Mouse (Mus musculus) megakaryocyte, adult 5-6 weeks (primary cell): ENCODE results near the gene Dctn1. TPM values are rescaled to one million over a fixed set of nuclear protein-coding genes. Genes with fewer than 3 reads are reported as not detected.

Source experiments
- ATAC-seq: 2 replicates; pipeline ENCODE4 v1.8.0; 2016; ENCODE audit warnings: mild to moderate bottlenecking, inconsistent platforms; ENCODE audit not compliant: poor library complexity, severe bottlenecking
- total RNA-seq, 2 experiments: library from RNA; stranded (forward) in 1 of 2; stranded (reverse) in 1 of 2; fragments of 153-499, 151-499 nt in 1 of 2; fragments of 221-1000, 200-1000 nt in 1 of 2; gene quantifications; 2 replicates each; pipeline versions ENCODE4 v1.2.3 to v1.2.4; 2015 to 2017

Gene Dctn1
- total RNA-seq, 2 experiments from 2014 or later = 30.6 to 41.0 TPM

DNA sequence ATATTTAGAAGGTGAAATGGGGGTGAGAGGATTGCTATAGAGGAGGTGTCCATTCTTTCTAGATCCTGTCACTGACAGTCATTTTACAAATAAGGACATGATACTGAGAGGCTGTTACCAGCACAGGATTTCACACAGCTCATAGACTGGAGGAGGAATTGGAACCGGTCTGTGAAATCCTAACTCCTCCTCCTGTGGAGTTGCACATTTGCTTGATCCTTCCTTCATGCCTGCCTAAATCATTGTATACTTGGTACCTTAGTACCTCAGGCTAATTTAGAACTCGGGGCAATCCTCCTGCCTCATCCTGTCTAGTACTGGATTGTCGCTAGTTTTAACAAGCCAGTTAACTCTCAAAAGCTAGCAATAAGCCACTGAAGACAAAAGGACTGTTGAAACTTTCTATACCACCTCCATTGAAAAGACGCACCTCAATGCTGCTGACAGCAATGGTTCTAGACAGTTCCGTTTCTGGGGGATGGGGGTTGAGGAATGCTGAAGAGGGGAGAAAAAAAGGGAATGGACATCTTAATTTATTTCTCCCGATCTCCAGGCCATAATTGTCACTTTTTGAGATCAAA, 604 bp upstream of the Dctn1 start:
- ATAC-seq = peak; percentile 31

DNA sequence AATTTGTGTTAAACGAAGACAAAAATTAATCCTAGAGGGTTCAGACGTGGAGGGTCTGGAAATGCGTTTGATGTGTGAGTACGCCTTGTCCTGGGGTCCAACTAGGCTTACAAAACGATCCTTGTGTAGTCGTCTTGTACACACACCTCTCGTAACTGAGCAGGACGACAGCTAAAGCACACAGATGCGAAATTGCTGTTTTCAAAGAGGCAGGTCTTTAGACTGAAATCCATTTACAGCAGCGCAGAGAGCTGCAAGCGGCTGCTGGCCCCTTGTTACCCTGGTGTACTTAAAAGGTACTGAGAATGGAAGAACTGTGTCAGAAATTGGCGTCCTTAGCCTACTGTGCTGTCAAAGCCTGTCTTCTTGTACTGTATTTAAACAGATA, 517 bp downstream of the Dctn1 start:
- ATAC-seq = 0 out of 2 replicates have a peak, but pooled peaks have one; percentile 22

DNA sequence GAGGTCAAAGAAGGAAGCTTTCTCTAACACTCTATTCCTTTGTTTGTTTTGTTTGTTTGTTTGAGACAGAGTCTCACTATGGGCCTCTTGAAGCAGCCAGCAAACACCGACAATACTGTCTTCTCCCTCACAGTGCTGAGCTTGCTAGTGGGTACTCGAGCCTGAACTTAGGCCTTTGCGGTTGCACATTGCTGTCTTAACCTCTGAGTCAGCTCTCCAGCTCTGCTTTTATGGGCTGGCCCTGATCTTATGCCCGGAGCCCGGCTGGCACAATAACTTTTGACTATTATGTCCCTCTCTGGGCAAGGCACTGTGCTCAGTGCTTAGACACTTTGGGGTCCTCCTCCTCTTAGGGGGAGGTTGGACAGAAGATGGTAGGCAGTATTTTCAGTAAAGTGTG, 4.2 kb downstream of the Dctn1 start:
- no peak for ATAC-seq

DNA sequence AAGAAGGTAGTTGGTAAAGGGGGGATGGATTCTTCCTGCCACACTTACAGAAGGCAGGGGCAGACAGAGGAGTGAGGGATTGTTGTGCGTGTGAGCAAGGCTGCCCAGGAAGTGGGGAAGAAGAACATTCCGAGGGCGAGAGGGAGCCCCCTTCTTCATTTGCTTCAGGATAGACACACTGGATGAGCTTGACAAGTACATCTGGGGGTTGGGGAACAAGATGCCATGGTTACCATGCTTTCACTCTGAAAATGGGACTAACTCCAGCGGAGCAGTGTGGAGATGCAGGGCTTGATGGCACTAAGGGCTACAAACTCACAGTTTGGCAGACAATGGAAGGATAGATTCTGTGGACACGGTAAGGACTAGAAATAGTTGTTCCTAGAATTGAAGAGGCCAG, 5.3 kb downstream of the Dctn1 start:
- no peak for ATAC-seq

DNA sequence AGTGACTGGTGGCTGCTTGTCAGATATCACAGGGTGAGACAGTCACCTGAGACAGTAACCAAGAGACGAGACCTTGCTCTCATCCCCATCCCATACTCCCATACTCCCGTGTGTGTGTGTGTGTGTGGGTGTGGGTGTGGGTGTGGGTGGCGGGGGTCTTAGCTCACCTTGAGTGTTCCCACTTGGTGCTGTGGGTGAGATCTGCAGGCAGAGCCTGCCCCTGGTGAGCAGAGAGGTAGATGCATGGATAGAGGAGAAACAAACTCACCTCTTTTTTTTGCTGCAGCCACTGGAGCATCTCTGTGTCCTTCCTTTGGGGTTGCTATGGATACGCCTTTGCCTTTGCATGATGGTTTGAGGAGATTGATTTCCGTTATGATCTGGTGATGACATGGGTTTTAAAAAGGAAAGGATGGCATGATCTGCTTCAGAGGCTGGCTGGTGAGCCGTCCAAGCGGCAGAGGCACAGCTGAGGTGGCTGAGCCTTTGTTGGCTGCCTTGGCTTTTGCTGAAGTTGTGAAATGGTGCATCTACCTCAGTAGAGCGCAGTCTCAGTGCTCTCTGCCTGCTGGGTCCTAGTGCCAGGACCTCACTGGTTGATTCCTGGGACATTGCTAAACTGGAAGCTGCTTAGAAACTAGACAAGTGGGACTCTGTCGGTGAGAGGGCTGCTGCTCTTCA, 6.7 kb downstream of the Dctn1 start:
- no peak for ATAC-seq

DNA sequence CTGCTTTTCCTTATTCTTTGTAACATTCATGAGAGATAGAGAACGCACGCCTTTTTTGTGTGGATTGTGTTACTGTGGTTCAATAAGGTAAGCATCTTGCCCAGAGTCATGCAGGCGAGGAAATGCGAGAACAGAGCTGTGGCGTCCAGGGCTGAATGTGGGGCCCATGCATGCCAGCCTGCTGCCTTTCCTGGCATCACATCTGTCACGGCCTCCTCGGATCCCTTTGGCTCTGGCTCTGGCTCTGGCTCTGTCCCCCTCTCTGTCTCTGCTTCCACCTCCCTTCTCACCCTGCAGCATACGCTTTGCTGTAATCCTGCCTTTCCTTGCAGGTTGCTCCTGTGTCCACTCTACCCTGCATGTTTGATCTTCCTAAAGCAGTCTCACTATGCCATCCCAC, 10.3 kb downstream of the Dctn1 start:
- ATAC-seq = no peak

DNA sequence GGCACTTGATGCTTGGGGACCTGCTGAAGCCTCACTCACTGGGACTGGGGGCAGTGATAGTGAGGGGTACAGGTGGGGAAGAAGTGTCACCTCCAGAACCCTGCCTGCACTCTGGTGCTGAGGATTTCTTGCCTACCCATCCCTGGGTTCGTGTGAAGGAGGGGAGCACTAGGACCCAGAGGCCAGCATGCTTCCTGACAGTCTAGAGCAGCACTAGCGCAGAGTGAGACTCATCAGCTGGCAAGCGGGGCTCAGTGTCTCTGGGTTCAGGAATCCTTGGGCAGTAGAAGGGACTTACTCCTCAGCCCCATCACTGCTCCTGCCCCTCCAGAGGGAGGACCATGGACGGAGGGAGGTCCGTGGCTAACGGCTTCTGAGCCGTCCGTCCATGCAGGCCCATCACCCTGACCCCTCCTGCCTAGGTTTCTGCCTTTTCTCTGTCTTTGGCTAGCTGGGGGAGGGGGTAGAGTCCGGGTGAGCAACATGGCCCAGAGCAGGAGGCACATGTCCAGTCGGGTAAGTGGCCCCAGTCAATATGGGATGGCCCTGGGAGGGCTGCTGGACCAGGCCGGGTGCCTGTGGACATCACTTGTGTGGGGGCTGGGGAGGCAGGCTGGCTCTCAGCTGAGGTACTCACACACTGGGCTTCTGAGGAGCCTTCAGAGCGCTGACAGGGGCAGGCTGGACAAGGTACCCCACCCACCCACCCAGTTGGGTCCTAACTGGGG, 13.8 kb downstream of the Dctn1 start:
- ATAC-seq = no peak

DNA sequence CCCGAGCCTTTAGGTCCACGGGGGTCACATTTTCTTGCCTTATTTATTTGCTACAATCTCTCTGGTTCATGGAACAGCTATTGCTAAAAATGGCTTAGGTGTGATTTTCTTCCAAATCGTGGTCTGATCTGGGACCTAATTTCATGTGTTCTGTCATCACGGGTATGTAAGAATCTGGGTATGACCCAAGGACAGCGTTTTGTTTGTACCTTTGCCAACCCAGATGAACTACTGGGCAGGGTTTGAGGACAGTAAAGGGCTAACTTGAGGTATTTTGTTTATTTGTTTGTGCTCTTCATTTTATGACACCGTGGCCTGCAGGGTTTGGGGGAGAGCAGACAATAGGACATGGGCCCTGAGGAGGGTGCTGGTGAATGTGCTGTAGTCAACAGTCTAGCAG, 14.9 kb downstream of the Dctn1 start:
- no peak for ATAC-seq

DNA sequence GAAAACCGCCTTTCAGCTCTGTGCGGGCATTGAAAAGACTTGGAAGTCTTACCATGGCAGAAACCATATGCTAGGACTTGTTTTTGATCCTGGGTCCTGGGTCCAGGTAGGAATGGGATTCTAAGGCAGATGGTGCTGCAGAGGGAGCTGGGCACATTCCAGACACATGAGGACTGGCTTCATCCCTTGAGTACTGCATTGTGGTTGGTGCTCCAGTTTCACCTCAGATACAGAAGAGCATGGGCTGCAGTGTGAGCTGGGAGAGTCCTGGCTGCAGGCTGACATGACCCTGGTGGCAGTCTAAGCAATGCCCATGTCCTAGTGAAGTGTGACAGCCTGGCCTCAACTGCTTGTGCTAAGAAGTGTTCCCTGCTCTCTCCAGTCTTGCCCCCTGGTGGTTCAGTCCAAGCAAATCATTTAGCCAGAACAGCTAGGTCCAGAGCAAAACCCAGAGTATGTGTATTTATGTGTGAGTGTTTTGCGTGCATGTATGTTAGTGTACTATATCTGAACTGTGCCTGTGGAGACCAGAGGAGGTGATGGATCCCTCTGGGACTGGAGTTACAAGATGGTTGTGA, 19.2 kb downstream of the Dctn1 start:
- ATAC-seq = 0 out of 2 replicates have a peak, but pooled peaks have one; percentile 15

DNA sequence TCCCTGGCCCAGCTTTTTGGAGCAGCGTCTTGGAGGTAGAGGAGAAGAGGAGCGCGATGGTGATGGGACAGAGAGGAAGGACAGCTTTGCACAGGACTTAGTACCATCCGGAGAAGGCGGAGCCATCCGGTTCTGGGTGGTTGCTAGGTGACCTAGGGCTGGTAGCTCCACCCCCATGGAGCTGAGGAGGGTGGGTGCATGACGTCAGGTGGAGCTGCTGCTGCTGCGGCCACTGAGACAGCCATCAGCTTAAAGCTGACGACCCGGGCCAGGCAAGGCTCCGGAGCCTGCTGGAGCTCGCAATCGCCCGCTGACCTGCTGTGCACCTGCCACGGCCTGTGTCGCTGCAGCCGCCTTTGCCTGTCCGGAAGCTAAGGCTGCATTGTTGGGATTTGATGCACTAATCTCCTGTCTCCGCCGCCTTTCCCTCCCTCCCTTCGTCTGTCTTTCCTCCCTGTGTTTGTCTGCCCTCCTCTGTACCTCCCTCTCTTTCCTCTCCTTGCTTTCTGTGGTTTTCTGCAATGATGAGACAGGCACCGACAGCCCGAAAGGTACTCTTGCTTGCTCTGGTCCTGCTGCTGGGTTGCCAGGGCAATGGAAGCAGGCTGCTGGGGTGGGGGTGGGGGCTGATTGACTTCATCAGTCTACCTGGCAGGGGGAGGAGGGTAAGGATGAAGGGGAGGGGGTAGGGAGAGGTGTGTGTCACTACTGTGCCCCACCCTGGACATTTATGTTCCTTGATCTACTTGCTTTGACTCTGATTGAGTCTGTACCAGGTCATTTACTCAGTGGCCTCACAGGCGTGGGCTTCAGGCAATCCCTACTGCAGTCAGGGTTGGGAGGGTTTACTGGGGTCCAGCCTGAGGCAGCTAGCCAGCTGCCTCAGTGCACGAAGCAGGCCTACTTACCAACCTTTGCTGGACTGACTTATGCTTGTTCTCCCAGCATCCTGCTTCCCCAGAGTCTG, 20.5 kb downstream of the Dctn1 start:
- 0 out of 2 replicates have a peak, but pooled peaks have one; percentile 43 for ATAC-seq

DNA sequence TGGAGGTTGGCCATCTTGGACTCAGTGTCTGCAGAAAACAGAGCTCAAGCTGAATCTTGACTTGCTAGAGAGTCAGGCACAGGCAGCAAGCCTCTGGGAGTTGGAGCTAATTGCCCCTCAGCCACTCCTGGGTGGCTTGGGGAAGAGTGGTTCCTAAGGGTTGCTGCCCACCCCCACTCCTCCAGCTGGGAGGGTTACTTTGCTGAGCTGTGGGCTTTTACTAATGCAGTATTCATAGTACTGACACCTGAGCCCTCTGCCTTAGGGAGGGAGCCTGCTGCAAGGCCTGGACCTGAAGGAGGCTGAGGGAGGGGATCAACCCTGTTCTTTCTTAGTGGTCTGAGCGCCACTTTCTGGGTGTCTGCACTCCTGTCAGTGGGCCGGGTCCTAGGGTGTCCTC, 21.2 kb downstream of the Dctn1 start:
- no peak for ATAC-seq

DNA sequence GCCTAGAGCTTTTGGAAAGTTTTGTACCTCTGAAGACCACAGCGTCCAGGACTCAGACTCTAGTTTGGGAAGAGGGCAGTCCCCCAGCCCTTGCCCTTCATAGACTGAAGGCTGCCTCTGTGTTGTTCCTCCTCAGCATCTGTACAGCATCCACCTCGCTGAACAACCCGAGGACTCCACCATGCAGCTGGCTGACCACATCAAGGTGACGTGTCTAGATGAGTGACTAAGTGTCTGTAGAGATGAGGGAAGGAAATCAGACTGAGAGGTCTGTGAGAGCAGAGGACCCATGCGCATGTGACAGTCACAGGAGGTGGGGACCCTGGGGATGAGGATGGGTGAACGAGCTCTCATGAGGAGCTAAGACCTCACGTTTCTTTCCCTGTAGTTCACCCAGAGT, 27.9 kb downstream of the Dctn1 start:
- ATAC-seq = no peak

DNA sequence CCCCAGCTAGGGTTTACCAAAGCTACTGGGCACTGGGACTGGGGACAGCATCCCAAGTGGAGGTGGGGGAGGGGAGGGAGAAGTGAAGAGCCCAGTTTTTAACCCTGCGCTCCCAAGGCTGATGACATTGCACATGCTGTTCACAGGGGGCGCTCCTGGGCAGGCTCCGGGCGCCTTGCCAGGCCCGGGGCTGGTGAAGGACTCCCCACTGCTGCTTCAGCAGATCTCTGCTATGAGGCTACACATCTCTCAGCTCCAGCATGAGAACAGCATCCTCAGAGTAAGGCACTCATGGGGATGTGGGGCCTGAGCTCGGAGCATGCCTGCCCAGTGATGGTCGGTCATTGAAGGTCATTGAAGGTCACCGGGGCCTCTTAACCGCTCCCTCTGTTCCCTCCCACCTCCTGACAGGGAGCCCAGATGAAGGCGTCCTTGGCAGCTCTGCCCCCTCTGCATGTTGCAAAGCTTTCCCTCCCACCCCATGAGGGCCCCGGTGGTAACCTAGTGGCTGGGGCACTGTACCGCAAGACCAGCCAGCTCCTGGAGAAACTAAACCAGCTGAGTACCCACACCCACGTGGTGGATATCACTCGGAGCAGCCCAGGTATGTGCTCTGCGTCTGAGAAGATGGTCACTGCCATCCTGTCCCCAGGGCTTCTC, 31.8 kb downstream of the Dctn1 start:
- no peak for ATAC-seq

DNA sequence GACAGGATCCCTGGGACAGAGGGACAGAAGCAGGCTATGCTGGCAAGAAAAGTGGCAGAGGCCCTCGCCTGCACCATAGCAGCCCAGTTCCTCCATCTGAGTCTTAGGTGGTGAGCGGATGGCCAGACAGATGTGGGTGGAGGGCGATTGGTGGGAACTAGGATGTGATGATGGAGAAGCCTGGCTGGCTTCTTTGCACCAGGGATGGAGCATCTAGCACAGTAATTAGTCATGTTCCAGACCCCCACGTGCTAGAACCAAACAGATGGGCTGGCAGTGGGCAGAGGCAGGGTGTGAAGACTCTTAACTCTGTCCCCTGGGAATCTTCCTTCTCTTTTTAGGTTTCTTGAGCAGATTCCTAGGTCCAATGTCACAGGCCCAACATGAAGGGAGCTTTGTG, 37.6 kb downstream of the Dctn1 start:
- no peak for ATAC-seq

DNA sequence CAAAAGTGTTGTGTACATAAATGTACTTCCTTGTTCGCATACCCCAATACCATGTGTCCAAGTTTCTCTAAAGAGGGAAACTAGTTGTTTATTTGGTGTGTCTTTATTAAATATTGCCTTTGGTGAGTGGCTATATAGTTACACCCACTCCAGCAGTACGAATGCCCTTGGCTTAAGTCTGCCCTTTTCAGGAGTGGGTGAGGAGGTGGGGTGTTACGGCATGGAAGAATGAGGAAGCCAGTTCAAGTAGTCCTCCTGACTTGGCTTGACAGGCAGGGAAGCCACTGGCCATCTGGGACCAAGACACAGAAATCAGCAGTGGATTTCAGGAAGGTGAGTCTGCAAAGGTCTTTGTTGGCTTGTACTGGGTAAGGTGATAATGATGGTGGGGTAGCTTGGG, 40.1 kb downstream of the Dctn1 start:
- no peak for ATAC-seq

DNA sequence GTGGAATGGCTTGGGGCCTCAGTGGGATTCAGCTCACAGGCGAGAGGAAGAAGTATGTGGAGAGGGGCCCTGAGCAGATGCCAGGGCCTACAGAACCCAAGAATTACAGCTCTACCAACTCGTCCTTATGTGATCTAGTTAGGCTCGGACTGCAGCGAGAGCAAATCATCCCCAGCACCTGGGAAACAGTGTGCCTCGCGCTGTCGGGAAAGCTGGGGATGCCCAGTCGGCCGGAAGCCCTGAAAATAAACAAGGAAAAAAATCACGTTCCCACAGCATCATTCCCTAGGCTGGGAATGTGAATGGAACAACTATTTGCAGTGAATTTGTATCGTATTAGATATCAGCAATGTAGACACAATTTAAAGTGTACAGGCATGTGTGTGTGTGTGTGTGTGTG, 40.6 kb downstream of the Dctn1 start:
- no peak for ATAC-seq

DNA sequence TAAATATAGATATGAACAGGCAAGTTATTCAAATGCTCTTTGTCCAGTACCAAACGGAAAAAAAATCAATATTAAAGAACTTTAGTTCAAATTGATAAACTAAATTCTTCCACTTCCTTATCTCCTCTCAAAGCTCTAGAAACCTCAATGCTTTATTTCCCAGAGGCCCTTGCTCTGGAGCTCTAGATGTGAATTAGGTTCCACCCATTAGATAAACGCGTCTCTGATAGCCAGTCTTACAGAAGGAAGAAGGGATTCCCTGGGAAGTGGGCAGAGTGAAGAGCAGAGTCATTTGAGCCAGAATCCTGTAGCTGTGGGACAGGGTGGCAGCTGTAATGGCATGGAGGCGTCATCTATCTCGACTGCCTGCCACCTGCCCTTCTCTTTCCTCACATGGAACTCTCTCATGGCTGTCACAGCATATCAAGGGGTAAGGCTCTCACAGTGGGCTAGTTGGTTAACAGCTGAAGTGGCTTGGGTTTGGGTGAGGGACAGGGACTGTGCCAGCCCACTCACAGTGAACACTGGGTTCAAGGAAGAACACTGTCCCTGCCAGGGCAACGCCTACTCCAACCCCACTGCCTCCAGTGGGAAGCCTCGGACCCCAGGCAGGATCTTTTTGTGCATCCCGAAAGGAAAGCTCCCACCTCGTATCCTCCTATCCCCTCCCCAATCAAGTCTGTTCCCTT, 41.8 kb downstream of the Dctn1 start:
- no peak for ATAC-seq

DNA sequence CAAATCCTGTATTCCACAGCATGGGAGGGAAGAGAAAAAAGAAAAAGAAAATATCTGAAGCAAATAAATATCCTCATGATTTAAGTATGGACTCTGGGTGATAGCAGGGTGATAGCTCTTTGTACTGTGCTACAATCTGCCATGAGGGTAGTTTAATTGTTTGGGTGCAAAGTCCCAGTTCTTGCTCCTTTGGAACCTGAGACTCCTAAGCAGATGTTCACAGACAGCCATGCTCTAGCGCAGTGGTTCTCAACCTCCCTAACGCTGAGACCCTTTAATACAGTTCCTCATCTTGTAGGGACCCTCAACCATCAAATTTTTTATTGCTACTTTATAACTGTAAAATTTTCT, 42.3 kb downstream of the Dctn1 start:
- ATAC-seq = no peak

DNA sequence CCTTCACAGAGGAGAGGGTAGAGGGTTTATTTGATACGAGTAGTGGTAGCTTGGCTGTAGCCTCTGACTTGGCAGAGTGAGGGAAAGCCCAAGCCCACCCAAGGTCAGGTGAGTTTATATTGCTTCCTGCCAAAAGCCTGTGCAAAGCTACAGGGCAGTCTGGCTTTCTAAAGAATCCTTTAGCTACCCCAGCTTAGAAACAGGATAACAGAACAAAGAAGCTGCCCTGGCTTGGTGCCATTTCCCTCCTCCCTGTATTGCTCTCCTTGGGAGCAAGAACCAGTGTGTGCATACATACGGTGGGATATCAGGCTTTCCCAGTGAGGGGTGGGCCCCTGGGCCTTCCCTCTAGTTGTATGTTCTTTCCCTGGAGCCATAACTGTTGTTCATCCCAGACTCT, 44.8 kb downstream of the Dctn1 start:
- no peak for ATAC-seq

DNA sequence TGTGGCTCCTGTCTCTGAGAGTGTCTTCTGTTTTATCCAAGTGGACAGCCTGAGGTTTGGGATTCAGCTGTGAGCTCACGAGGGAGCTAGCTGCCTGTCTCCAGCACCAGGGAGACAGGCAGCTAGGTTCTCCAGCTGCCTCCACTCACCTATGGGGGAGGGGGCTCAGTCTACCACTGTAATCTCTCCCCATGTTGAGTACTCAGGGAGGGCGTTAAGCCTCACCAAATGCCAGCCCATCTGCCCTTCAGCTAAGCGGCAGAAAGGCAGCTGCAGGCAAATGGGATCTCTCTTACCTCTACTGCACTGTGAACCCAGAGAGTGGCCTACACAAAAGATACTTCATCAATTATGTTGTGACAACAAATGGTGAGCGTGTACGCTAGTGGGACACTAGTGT, 45.8 kb downstream of the Dctn1 start:
- no peak for ATAC-seq
